Mouse (Mus musculus): ENCODE measurements at regions not wholly inside any gene's neighbourhood (a gene's known extent, or its start where the extent isn't known, plus 50 kb on each side); places are given as distances from the start of the nearest gene placed in this dataset.
"Not testable (repeated sequence)": the region's sequence is repeated elsewhere in the genome, so short reads cannot be mapped to it uniquely, and the experiment has no call there.

DNA sequence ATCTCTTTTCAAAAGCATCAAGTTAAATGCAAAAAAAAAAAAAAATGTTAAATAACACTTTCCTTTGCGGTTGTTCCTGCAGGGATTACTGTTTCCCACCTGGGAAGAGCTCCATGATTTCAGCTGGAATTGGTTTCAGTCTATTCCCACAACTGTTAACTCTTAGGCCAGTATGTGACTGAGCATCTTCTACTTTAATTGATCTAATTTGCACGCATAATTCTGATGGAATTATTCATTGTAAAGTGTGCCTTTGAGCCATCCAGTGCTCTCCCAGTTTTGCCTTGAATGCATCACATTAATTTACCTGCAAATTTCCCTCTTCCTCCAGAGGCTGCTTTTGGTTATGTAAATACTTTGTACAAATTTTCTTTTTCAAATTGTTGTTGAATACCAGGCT, 114.4 kb upstream of the Bet1 start:
- H3K4me3 ChIP-seq (ENCODE audit: low read depth, low read length): no peak overlapping the region
- H3K9me3 ChIP-seq (ENCODE audit: control insufficient read depth, low read depth, low read length): no peaks in the 10 kb centered on the region
- ATAC-seq (ENCODE audit: insufficient number of reproducible peaks, insufficient read depth, low FRiP score, low read depth): no peak

GRCm38 (mm10) chr6:4205681-4206080, 118.9 kb upstream of the Bet1 start:
- ATAC-seq (ENCODE audit: insufficient number of reproducible peaks, insufficient read depth, low FRiP score, low read depth): no peak
- Histone ChIP-seq H3K9ac (replicated peaks; ENCODE audit: low read depth, low read length) (no peak overlapping the region), H3K4me2 (replicated peaks; ENCODE audit: low read depth, low read length) (no peak overlapping the region), H3K36me3 (ENCODE audit: control insufficient read depth, insufficient read depth, low read length) (no peaks in the 10 kb centered on the region), H3K27me3 (ENCODE audit: control insufficient read depth, insufficient read depth, low read length) (no peaks in the 10 kb centered on the region), H3K27ac (ENCODE audit: low read length) (no peak overlapping the region), H3K9me3 (ENCODE audit: control insufficient read depth, low read depth, low read length) (no peaks in the 10 kb centered on the region), H3K4me1 (ENCODE audit: control insufficient read depth, insufficient read depth, low read length) (no peaks in the 10 kb centered on the region), H3K4me3 (ENCODE audit: low read depth, low read length) (no peak overlapping the region)
- WGBS: 81% methylated on average over 5 of the region's 5 CpGs

More for the DNA sequence above, 114.4 kb upstream of the Bet1 start:
- WGBS: 67% methylated on average over 2 of the region's 2 CpGs
- H3K27ac ChIP-seq (ENCODE audit: low read length): no peak overlapping the region
- no peaks in the 10 kb centered on the region for H3K27me3 ChIP-seq (ENCODE audit: control insufficient read depth, insufficient read depth, low read length)
- no peak overlapping the region for H3K4me2 ChIP-seq (replicated peaks; ENCODE audit: low read depth, low read length)
- H3K4me1 ChIP-seq (ENCODE audit: control insufficient read depth, insufficient read depth, low read length): no peaks in the 10 kb centered on the region
- no peak overlapping the region for H3K9ac ChIP-seq (replicated peaks; ENCODE audit: low read depth, low read length)
- no peaks in the 10 kb centered on the region for H3K36me3 ChIP-seq (ENCODE audit: control insufficient read depth, insufficient read depth, low read length)

GRCm38 (mm10) chr6:4245265-4246112, 158.7 kb upstream of the Bet1 start:
- H3K27ac ChIP-seq (ENCODE audit: low read length): no peak overlapping the region
- H3K4me1 ChIP-seq (ENCODE audit: control insufficient read depth, insufficient read depth, low read length): no peaks in the 10 kb centered on the region
- no peak overlapping the region for H3K4me3 ChIP-seq (ENCODE audit: low read depth, low read length)
- 80% methylated on average over 9 of the region's 9 CpGs for WGBS
- no peaks in the 10 kb centered on the region for H3K36me3 ChIP-seq (ENCODE audit: control insufficient read depth, insufficient read depth, low read length)
- no peaks in the 10 kb centered on the region for H3K27me3 ChIP-seq (ENCODE audit: control insufficient read depth, insufficient read depth, low read length)
- ATAC-seq (ENCODE audit: insufficient number of reproducible peaks, insufficient read depth, low FRiP score, low read depth): no peak
- H3K9me3 ChIP-seq (ENCODE audit: control insufficient read depth, low read depth, low read length): no peaks in the 10 kb centered on the region
- no peak overlapping the region for H3K9ac ChIP-seq (replicated peaks; ENCODE audit: low read depth, low read length)
- no peak overlapping the region for H3K4me2 ChIP-seq (replicated peaks; ENCODE audit: low read depth, low read length)

- Histone ChIP-seq H3K4me2 (replicated peaks; ENCODE audit: low read depth, low read length) (no peak overlapping the region), H3K27me3 (ENCODE audit: control insufficient read depth, insufficient read depth, low read length) (no peaks in the 10 kb centered on the region), H3K4me1 (ENCODE audit: control insufficient read depth, insufficient read depth, low read length) (no peaks in the 10 kb centered on the region), H3K9me3 (ENCODE audit: control insufficient read depth, low read depth, low read length) (no peaks in the 10 kb centered on the region), H3K27ac (ENCODE audit: low read length) (no peak overlapping the region), H3K9ac (replicated peaks; ENCODE audit: low read depth, low read length) (no peak overlapping the region), H3K36me3 (ENCODE audit: control insufficient read depth, insufficient read depth, low read length) (no peaks in the 10 kb centered on the region), H3K4me3 (ENCODE audit: low read depth, low read length) (no peak overlapping the region)
- WGBS: 84% methylated on average over 2 of the region's 2 CpGs
- no peak for ATAC-seq (ENCODE audit: insufficient number of reproducible peaks, insufficient read depth, low FRiP score, low read depth)
Measured at GRCm38 (mm10) chr6:4246113-4246419, 159.3 kb upstream of the Bet1 start.

DNA sequence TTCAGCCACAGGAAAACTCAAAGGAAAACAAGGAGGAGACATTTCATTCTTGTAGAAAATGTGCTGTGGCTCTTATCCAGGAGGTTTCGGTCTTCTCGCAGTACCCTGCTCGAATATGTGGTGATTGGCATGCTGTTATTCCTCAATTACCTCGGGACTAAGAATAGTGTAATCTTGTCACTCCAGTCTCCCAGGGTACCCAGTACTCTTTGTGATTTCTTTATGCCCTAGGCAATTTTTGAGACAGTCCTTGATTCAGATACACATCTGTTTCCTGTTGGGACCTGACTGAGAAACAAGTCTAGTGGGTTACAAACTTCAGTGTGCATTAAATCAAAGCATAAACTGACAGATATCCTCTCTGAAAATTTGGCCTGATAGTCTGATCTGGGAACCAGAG, 189.8 kb upstream of the Bet1 start:
- Histone ChIP-seq H3K4me1 (ENCODE audit: control insufficient read depth, insufficient read depth, low read length) (no peaks in the 10 kb centered on the region), H3K36me3 (ENCODE audit: control insufficient read depth, insufficient read depth, low read length) (no peaks in the 10 kb centered on the region), H3K4me2 (replicated peaks; ENCODE audit: low read depth, low read length) (no peak overlapping the region), H3K27ac (ENCODE audit: low read length) (no peak overlapping the region), H3K4me3 (ENCODE audit: low read depth, low read length) (no peak overlapping the region), H3K9ac (replicated peaks; ENCODE audit: low read depth, low read length) (no peak overlapping the region), H3K9me3 (ENCODE audit: control insufficient read depth, low read depth, low read length) (no peaks in the 10 kb centered on the region), H3K27me3 (ENCODE audit: control insufficient read depth, insufficient read depth, low read length) (no peaks in the 10 kb centered on the region)
- 68% methylated on average over 4 of the region's 4 CpGs for WGBS
- ATAC-seq (ENCODE audit: insufficient number of reproducible peaks, insufficient read depth, low FRiP score, low read depth): no peak

- Histone ChIP-seq H3K36me3 (ENCODE audit: control insufficient read depth, insufficient read depth, low read length) (no peaks in the 10 kb centered on the region), H3K27ac (ENCODE audit: low read length) (no peak overlapping the region), H3K4me3 (ENCODE audit: low read depth, low read length) (no peak overlapping the region), H3K9me3 (ENCODE audit: control insufficient read depth, low read depth, low read length) (no peaks in the 10 kb centered on the region), H3K27me3 (ENCODE audit: control insufficient read depth, insufficient read depth, low read length) (no peaks in the 10 kb centered on the region), H3K4me1 (ENCODE audit: control insufficient read depth, insufficient read depth, low read length) (no peaks in the 10 kb centered on the region), H3K4me2 (replicated peaks; ENCODE audit: low read depth, low read length) (no peak overlapping the region), H3K9ac (replicated peaks; ENCODE audit: low read depth, low read length) (no peak overlapping the region)
- 55% methylated on average over 2 of the region's 2 CpGs for WGBS
- ATAC-seq (ENCODE audit: insufficient number of reproducible peaks, insufficient read depth, low FRiP score, low read depth): no peak
Measured at GRCm38 (mm10) chr6:4277245-4277890, 190.6 kb upstream of the Bet1 start.

DNA sequence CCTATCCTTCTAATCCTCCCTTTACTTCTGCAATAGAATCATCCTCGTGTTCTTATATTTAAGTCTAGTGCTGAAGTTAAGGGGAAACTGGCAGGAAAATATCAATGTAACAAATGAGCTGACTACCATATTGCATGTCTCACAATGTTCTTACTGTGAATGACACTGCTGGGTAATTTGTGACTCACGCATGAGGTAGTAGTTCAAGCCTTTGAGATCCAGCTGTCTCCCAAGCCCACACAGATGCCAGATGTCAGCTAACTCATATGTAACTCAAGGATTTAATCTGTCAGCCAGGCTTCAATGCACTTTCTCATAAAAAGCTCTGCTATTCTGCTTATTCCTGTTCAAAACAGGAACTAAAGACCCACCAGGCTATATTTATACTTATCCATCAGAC, 204.6 kb upstream of the Bet1 start:
- 47% methylated on average over 2 of the region's 2 CpGs for WGBS
- H3K4me1 ChIP-seq (ENCODE audit: control insufficient read depth, insufficient read depth, low read length): no peaks in the 10 kb centered on the region
- ATAC-seq (ENCODE audit: insufficient number of reproducible peaks, insufficient read depth, low FRiP score, low read depth): no peak
- no peak overlapping the region for H3K4me3 ChIP-seq (ENCODE audit: low read depth, low read length)
- H3K9me3 ChIP-seq (ENCODE audit: control insufficient read depth, low read depth, low read length): no peaks in the 10 kb centered on the region
- no peaks in the 10 kb centered on the region for H3K36me3 ChIP-seq (ENCODE audit: control insufficient read depth, insufficient read depth, low read length)
- no peak overlapping the region for H3K9ac ChIP-seq (replicated peaks; ENCODE audit: low read depth, low read length)
- no peak overlapping the region for H3K4me2 ChIP-seq (replicated peaks; ENCODE audit: low read depth, low read length)
- H3K27ac ChIP-seq (ENCODE audit: low read length): no peak overlapping the region
- H3K27me3 ChIP-seq (ENCODE audit: control insufficient read depth, insufficient read depth, low read length): no peaks in the 10 kb centered on the region

DNA sequence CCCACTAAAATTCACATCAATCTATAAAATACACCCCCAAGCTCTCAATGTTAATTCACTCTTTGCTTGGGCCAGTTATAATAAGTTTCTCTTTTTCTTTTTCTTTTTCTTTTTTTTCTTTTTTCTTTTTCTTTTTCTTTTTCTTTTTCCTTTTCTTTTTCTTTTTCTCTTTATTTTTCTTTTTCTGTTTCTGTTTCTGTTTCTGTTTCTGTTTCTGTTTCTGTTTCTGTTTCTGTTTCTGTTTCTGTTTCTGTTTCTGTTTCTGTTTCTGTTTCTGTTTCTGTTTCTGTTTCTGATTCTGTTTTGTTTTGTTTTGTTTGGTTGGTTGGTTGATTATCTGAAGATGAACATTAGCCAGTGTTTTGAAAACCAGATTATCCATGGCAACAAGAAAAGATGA, 201.2 kb upstream of the Col1a2 start:
- H3K4me1 ChIP-seq (ENCODE audit: control insufficient read depth, insufficient read depth, low read length); ATAC-seq (ENCODE audit: insufficient number of reproducible peaks, insufficient read depth, low FRiP score, low read depth); H3K36me3 ChIP-seq (ENCODE audit: control insufficient read depth, insufficient read depth, low read length); H3K27ac ChIP-seq (ENCODE audit: low read length); H3K4me2 ChIP-seq (replicated peaks; ENCODE audit: low read depth, low read length); H3K27me3 ChIP-seq (ENCODE audit: control insufficient read depth, insufficient read depth, low read length); H3K9ac ChIP-seq (replicated peaks; ENCODE audit: low read depth, low read length); H3K9me3 ChIP-seq (ENCODE audit: control insufficient read depth, low read depth, low read length); H3K4me3 ChIP-seq (ENCODE audit: low read depth, low read length): not testable (repeated sequence)

- H3K27me3 ChIP-seq (ENCODE audit: control insufficient read depth, insufficient read depth, low read length): no peaks in the 10 kb centered on the region
- H3K36me3 ChIP-seq (ENCODE audit: control insufficient read depth, insufficient read depth, low read length): no peaks in the 10 kb centered on the region
- H3K4me1 ChIP-seq (ENCODE audit: control insufficient read depth, insufficient read depth, low read length): no peaks in the 10 kb centered on the region
- no peak overlapping the region for H3K9ac ChIP-seq (replicated peaks; ENCODE audit: low read depth, low read length)
- no peak overlapping the region for H3K4me3 ChIP-seq (ENCODE audit: low read depth, low read length)
- 75% methylated on average over 4 of the region's 4 CpGs for WGBS
- ATAC-seq (ENCODE audit: insufficient number of reproducible peaks, insufficient read depth, low FRiP score, low read depth): no peak
- H3K4me2 ChIP-seq (replicated peaks; ENCODE audit: low read depth, low read length): no peak overlapping the region
- no peaks in the 10 kb centered on the region for H3K9me3 ChIP-seq (ENCODE audit: control insufficient read depth, low read depth, low read length)
- H3K27ac ChIP-seq (ENCODE audit: low read length): no peak overlapping the region
Measured at GRCm38 (mm10) chr6:4349953-4350352, 154.7 kb upstream of the Col1a2 start.
